Mouse (Mus musculus) Patski (cell line): ENCODE data around the gene Mesp1. TPM values are rescaled to one million over a fixed set of nuclear protein-coding genes. Genes with fewer than 3 reads are reported as not detected.

Source experiments
- ATAC-seq: fragments of 100-300 bp; one replicate; pipeline ENCODE4 v1.8.0; 2021
- CTCF ChIA-PET: fragments of 350-600 bp; sonication (Branson Sonifier 250); formaldehyde crosslinking; loops from one replicate; lab custom pipeline; 2022; ENCODE audit warnings: inconsistent platforms; lab: Charles Lee
- POLR2A ChIA-PET: fragments of 350-600 bp; sonication (Branson Sonifier 250); formaldehyde crosslinking; loops from one replicate; lab custom pipeline; 2022; ENCODE audit warnings: antibody characterized with exemption, inconsistent platforms; lab: Charles Lee
- DNase-seq: peaks from one replicate; pipeline ENCODE4 v3.0.0-alpha.2; 2011; ENCODE audit warnings: low read depth, low spot score
- H3K27me3 ChIP-seq: fragments of 371-371 bp; one replicate; pipeline ENCODE4 v1.5.1; 2021
- CTCF ChIP-seq: fragments of 100-300 bp; IDR thresholded peaks from one replicate; pipeline ENCODE4 v1.5.1; 2021
- in situ Hi-C: fragments of 300-500 bp; cut with MboI; formaldehyde crosslinking; loops from 3 replicates; pipeline ENCODE4 v1.11.1; 2018; ENCODE audit warnings: low pct_unique_long_range_greater_than_20kb, mixed read lengths
- polyA plus RNA-seq: library from polyadenylated mRNA; unstranded; gene quantifications from one replicate; pipeline ENCODE4 v1.2.3, GENCODE M21; 2021

The Mesp1 gene
- polyA plus RNA-seq, 1 experiment from 2014 or later = not detected

DNA sequence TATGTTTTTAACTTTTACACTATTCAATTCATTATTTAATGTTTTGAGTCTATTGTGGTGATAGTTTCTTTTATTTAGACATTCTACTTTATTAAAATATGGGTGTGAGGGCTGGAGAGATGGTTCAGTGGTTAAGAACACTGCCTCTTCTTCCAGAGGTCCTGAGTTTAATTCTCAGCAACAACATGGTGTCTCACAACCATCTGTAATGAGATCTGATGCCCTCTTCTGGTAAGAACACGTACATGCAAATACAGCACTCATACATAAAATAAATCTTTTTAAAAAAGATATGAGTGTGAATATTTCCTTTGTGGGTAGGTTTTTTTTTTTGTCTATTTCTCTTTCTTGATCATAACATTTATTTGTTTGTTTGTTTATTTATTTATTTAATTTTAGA, 27.6 kb downstream of the Mesp1 start:
- CTCF ChIA-PET = interaction anchor here (1.2 to 2.4 kb wide), 4 partner anchors 10 to 38 kb away, joined by 3 to 8 read pairs (median 4); no protein-coding TSS in a partner anchor
- POLR2A ChIA-PET = no interaction called here
- no peak for TF ChIP-seq CTCF
- DNase-seq (no peak), ATAC-seq (no peak)
- no peaks in the 10 kb centered on the region for H3K27me3 ChIP-seq
- in situ Hi-C loops = no loop called here

DNA sequence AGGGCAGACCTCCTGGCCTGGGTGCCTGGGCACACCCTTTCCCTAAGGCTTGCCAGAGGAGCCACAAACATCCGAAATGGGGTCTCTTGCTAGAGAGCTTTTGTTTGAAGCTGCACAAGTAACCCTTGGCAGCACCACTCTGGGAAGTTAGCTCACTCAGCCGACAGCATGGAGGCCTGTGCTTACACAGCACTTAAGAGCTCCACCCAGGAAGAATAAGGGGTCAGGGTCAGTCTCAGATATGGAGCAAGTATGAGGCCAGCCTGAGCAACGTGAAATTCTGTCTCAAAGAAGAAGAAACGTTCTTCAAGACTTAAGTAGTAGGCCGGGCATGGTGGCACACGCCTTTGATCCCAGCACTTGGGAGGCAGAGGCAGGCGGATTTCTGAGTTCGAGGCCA, 31.5 kb downstream of the Mesp1 start:
- ATAC-seq (no peak), DNase-seq (no peak)
- in situ Hi-C loops = no loop called here
- CTCF ChIA-PET = no interaction called here
- H3K27me3 ChIP-seq = no peaks in the 10 kb centered on the region
- no peak for TF ChIP-seq CTCF
- POLR2A ChIA-PET = no interaction called here

DNA sequence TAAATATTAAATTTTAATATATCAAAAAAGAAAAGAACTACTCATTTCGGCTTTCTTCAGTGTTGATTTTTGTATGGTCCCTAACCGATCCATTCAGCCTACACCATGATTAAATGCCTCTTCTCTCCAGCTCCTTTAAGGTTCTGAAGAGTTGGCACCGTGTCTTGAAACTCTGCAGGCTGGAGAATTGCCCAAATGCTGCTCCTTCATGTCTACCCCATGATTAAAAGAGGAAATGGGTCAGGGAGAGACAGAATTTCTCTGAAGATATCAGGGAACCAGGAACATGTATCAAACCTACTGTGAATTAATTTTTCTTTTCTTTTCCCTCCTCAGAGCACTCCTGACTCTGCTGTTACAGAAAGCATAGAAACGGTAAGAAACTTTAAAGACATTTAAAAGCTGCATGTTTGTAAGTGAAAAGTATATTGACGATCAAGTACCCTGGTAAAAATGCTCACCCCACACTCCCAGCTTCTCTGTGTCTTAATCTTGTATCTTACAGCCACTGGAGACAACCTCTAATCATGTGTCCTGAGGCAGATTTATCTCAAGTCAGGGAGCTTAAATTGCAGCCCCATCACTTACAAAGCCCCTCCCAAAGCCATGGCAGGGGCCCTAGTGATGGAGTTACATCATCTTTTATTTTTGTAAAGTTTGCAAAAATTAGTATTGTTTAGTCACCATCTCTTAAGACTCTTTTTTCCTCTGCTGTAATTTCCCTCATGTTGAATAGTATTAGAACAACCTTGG, 32.3 kb downstream of the Mesp1 start:
- no peak for DNase-seq
- no peaks in the 10 kb centered on the region for H3K27me3 ChIP-seq
- POLR2A ChIA-PET = no interaction called here
- CTCF ChIA-PET = no interaction called here
- TF ChIP-seq CTCF = no peak
- in situ Hi-C loops = no loop called here
- ATAC-seq = no peak

DNA sequence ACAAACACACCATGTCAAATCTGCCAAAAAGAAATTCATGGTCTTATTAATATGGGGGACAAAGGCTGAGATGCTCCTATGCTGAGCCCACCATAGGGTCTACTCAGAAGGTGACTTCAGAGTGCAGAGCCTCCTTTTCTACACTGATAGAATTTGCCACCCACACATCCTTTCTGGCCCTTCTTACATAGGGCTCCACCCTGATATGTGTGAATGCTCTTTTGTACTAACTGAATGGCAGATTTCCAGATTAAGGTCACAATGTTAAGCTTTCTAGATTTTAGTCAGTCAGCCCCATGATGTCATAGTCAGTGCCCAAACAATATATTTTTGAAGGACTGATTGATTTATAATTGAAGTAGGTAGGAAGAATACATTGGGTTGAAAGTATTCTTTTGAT, 33.8 kb downstream of the Mesp1 start:
- in situ Hi-C loops = no loop called here
- POLR2A ChIA-PET = no interaction called here
- no peak for TF ChIP-seq CTCF
- no peaks in the 10 kb centered on the region for H3K27me3 ChIP-seq
- DNase-seq = no peak
- CTCF ChIA-PET = interaction anchor here (1.2 kb wide), 1 partner anchor 20 kb away, joined by 3 read pairs; no protein-coding TSS in a partner anchor
- ATAC-seq = no peak

DNA sequence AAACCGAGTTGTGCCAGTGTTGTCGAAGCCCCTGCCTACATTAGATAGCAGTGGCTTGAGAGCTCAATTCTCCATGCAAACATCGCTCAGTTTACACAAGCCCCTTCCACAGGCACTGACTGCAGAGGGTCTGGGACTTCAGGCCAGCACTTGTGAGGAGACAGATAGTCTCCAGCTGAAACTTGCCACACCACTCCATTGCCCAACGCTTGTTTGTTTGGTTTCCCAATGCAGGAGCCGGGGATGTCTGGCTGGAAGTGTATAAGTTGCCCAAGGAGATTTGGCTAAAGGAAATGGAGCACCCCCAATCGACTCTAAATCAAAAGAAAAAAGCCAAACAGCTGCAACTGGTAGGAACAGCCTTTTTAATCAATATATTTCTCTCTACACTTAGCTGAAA, 35.4 kb downstream of the Mesp1 start:
- POLR2A ChIA-PET = no interaction called here
- in situ Hi-C loops = no loop called here
- DNase-seq = no peak
- no peaks in the 10 kb centered on the region for H3K27me3 ChIP-seq
- TF ChIP-seq CTCF = no peak
- CTCF ChIA-PET = no interaction called here
- ATAC-seq = no peak

DNA sequence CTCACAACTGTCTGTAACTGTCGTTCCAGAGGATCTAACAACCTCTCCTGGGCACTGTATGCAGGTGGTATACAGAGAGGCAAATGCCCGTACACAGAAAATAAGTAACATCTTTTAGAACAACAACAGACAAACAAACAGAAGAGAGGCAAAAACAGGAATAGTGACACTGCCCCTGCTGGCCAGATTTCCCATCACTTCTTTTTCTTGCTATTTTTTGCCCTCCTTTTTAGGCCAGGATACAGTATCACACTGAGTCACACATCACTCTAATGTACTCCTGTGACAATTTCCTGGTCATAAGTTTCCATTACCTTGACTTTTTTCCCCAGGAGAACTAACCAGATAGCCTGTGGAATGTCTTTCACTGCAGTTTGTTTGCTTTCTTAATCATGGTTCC, 37.3 kb downstream of the Mesp1 start:
- POLR2A ChIA-PET = no interaction called here
- TF ChIP-seq CTCF = peak; percentile 41
- H3K27me3 ChIP-seq = no peaks in the 10 kb centered on the region
- CTCF ChIA-PET = interaction anchor here (1.0 to 1.8 kb wide), 2 partner anchors 10 to 24 kb away, joined by 3 to 8 read pairs; no protein-coding TSS in a partner anchor
- DNase-seq (no peak), ATAC-seq (no peak)
- in situ Hi-C loops = no loop called here

DNA sequence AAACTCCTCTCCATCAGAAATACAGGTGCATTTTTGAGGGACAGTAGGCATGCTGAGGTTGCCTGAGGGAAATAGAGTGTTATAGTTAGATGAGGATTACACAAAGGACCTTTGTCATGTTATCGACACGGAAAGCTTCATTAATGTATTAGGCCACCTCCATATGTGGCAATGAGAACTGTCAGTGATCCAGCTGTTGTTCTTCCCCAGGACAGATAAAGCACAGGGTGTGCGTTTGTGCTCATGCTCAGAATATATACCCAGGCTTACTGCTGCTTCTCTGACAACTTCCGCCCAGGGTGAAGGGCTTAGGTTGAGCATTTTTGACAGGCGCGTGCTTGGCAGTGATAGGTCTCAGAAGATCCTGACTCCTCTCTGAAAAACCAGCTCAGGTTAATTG, 44.1 kb downstream of the Mesp1 start:
- H3K27me3 ChIP-seq = no peaks in the 10 kb centered on the region
- no peak for DNase-seq
- in situ Hi-C loops = no loop called here
- ATAC-seq = no peak
- ChIA-PET CTCF (no interaction called here), POLR2A (no interaction called here)
- TF ChIP-seq CTCF = no peak

DNA sequence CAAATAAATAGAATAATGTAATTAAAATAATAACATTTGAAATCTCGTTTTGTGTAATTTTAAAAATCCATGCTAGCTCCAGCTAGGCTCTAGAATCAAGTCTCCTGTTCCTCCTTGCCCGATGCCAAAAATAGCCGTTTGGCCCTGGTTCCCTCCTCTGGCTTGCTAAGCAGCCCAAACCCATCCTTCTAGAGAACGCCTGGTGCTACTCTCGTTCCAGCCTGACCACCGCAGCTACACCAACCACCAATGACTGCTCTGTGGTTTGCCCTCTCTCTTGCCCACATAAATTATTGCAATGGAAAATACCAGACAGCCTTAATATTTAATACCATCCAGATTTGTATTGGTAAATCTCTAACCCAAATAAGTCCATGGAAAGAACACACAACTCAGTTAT, 45.9 kb downstream of the Mesp1 start:
- ChIA-PET CTCF (no interaction called here), POLR2A (no interaction called here)
- H3K27me3 ChIP-seq = no peaks in the 10 kb centered on the region
- in situ Hi-C loops = no loop called here
- ATAC-seq (no peak), DNase-seq (no peak)
- TF ChIP-seq CTCF = no peak

DNA sequence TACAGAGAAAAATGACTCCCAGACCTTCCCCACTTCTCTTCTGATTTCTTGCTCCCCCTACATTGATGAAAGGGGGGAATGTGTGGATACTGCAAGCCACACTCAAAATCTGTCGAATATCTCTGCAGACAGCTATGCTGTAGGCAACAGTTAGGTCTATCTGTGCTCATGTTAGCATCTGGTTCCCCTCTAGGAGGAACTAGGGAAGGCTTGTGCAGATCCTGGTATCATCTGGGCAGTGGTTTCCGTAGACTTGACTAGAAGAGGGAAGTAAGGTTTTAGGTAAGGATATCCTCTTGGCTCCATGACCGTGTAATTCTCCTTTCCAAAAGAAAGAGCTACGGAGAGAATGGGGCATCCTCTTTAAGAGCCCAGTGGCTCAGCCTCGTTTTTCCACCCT, 49.0 kb downstream of the Mesp1 start:
- DNase-seq (no peak), ATAC-seq (no peak)
- ChIA-PET POLR2A (interaction anchor here (1.6 kb wide), 1 partner anchor 10 kb away, joined by 5 read pairs; no protein-coding TSS in a partner anchor), CTCF (interaction anchor here (2.2 kb wide), 1 partner anchor 15 kb away, joined by 7 read pairs; no protein-coding TSS in a partner anchor)
- in situ Hi-C loops = no loop called here
- no peak for TF ChIP-seq CTCF
- no peaks in the 10 kb centered on the region for H3K27me3 ChIP-seq

DNA sequence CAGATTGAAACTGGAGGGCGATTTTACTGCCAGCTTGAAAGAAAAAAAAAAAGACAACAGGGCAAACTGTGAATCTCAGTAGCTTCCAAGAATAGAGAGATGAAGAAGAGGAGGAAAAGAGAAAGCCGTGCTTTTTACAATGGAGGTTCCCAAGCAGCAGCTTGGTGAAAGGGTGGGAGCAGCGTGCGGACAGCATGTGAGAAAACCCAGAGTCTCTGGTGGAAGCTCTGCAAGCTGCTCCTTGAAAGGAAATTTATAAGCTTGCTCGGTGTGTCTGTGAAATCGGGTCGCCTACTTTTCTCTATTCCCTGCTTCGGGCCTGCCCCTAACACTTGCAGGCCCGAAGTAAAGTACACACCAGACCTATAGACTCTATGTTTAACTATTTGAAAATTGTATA, 49.5 kb downstream of the Mesp1 start:
- no peak for ATAC-seq

More for the DNA sequence above, 49.5 kb downstream of the Mesp1 start:
- in situ Hi-C loops = no loop called here
- no peaks in the 10 kb centered on the region for H3K27me3 ChIP-seq
- POLR2A ChIA-PET = interaction anchor here (0.6 to 1.6 kb wide), 2 partner anchors 9 to 155 kb away, joined by 3 to 5 read pairs; no protein-coding TSS in a partner anchor
- no peak for DNase-seq
- CTCF ChIA-PET = interaction anchor here (0.8 to 2.2 kb wide), 2 partner anchors 15 to 21 kb away, joined by 3 to 7 read pairs; no protein-coding TSS in a partner anchor
- TF ChIP-seq CTCF = no peak
